Mouse (Mus musculus) ES-E14 (cell line): ENCODE measurements around the gene Stx5a.
"Not testable (repeated sequence)": the region's sequence is repeated elsewhere in the genome, so short reads cannot be mapped to it uniquely, and the experiment has no call there.

Experiments
- MAFK ChIP-seq: IDR thresholded peaks from 2 replicates; pipeline ENCODE4 v1.6.1; 2014; ENCODE audit warnings: mild to moderate bottlenecking, low read depth, low read length, inconsistent platforms; ENCODE audit not compliant: insufficient read depth
- ZNF384 ChIP-seq: IDR thresholded peaks from 2 replicates; pipeline ENCODE4 v1.6.1; 2012; ENCODE audit warnings: low read depth, low read length, inconsistent platforms

- not testable (repeated sequence) for TF ChIP-seq ZNF384, MAFK
Measured at GRCm38 (mm10) chr19:8719037-8719436, 22.2 kb upstream of the Stx5a start.
